Mouse (Mus musculus): ENCODE results near the gene Zglp1. TPM values are rescaled to one million over a fixed set of nuclear protein-coding genes. Genes with fewer than 3 reads are reported as not detected.
A peak's percentile ranks its signal among the peaks of the same experiment; 100 is the strongest.

Zglp1 gene
- polyA plus RNA-seq, 1 experiment from 2014 or later: 0.86 TPM

GRCm38 (mm10) chr9:21018600-21018999 is 48.3 kb downstream of the Zglp1 start:
- WGBS: 78% methylated on average over 2 of the region's 2 CpGs
- no peak for ATAC-seq (replicated peaks)
- Histone ChIP-seq H3K27me3 (replicated peaks) (peaks cover 55% of the 10 kb centered on the region), H3K4me1 (0 out of 2 replicates have a peak, but pooled peaks cover 2% of the 10 kb centered on the region), H3K9ac (no peak overlapping the region), H3K4me2 (no peak overlapping the region), H3K27ac (no peak overlapping the region), H3K36me3 (replicated peaks) (no peaks in the 10 kb centered on the region), H3K4me3 (no peak overlapping the region), H3K9me3 (no peaks in the 10 kb centered on the region)

DNA sequence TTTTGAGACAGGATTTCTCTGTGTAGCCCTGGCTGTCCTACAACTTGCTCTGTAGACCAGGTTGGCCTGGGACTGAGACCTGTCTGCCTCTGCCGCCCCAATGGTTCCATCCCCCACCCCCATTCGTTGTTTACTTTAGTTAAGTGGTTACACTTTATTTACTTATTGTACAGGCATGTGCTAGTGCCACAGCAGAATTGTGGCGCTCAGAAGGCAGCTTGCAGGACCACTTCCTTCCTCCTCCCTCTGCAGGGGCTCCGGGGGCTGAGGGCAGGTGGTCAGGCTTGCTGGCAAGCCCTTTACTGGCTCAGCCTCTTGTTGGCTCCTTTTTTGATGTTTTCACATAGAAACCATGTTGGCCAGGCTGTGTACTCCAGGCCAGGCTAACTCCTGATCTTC is 49.7 kb downstream of the Zglp1 start:
- H3K27me3 ChIP-seq (replicated peaks): peaks cover 55% of the 10 kb centered on the region

DNA sequence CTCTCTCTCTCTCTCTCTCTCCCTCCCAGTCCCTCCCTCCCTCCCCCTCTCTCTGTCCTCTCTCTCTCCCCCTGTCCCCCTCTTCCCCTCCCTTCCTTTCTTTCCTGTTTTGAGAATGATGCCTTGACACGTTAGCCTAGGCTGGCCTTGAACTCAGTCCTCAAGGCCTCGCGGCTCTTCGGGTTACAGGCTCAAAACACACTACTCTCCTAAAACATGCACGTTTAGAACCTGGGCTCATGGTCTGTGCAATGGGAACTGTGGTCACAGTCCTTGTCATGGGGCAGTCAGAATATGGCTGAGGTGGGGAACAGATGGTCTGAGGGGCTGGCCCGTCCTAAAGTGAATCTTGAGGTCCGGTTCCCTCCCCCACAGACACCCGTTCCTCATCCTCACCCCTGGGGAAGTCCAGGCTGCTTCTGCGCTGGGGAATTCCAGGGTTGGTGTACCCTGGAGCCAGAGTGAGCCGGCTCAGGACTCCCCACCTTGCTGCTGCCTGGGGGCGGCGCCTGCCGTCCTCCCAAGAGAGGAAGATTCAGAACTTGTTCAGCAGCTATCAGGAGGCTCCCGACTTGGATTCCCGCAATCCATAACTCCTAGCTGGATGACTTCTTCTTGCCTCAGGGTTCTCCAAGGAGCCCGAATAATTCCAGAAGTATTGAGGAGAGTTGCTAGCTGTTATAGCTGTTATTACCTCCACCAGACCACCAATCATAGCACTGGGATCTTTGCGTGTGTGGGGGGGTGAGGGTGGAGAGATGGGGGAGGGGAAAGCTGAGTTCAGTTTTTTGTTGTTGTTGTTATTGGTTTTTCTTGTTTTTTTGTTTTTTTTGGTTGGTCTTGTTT is 50.3 kb downstream of the Zglp1 start:
- no peak overlapping the region for H3K9ac ChIP-seq
- H3K36me3 ChIP-seq (replicated peaks): no peaks in the 10 kb centered on the region
- H3K9me3 ChIP-seq: no peaks in the 10 kb centered on the region
- WGBS: 6% methylated on average over 16 of the region's 17 CpGs
- H3K4me1 ChIP-seq: 0 out of 2 replicates have a peak, but pooled peaks cover 2% of the 10 kb centered on the region
- no peak overlapping the region for H3K4me2 ChIP-seq
- H3K27me3 ChIP-seq (replicated peaks): peaks cover 55% of the 10 kb centered on the region
- no peak for ATAC-seq (replicated peaks)
- H3K4me3 ChIP-seq: no peak overlapping the region
- H3K27ac ChIP-seq: no peak overlapping the region

More for the DNA sequence above, 49.7 kb downstream of the Zglp1 start:
- no peak for ATAC-seq (replicated peaks)
- Histone ChIP-seq H3K9me3 (no peaks in the 10 kb centered on the region), H3K36me3 (replicated peaks) (no peaks in the 10 kb centered on the region), H3K27ac (no peak overlapping the region), H3K4me3 (no peak overlapping the region), H3K9ac (no peak overlapping the region), H3K4me1 (0 out of 2 replicates have a peak, but pooled peaks cover 2% of the 10 kb centered on the region), H3K4me2 (no peak overlapping the region)
- WGBS: 31% methylated on average over 4 of the region's 4 CpGs

DNA sequence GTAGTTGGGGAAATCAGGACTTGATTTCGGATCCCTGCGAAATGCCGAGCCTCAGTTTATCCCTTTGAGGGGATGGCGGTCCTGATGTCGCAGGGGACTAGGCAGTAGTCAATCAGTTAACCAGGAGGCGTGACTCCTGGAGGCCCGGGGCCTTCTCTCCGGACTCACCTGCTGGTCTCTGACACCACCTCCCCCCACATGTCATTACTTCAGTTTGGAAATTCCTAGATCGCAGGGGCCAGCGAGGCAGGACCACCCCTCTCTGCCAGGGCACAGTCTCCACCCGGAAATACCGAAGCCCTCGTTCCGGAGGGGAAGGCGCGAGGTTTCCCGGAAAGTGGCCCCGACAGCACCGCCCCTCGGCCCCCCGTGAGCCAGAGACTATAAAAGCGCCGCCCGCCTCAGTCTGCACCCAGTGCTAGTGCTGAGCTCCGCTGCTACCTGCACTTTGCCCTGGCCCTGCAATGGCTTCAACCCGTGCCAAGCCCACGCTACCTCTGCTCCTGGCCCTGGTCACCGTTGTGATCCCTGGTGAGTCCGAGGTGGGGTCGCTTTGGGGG is 51.2 kb downstream of the Zglp1 start, which contains the start of gene Icam1:
TSS of gene Icam1 (plus strand) at position 415 of the 560 bp plus-strand sequence.
- H3K9me3 ChIP-seq: no peaks in the 10 kb centered on the region
- no peak within 1 kb of the TSS for H3K27ac ChIP-seq
- peaks cover 52% of the 10 kb centered on the region for H3K27me3 ChIP-seq (replicated peaks)
- no peak for ATAC-seq (replicated peaks)
- 1% methylated on average over 30 of the region's 30 CpGs for WGBS
- no peaks in the 10 kb centered on the region for H3K36me3 ChIP-seq (replicated peaks)
- 0 out of 2 replicates have a peak, but pooled peaks cover 2% of the 10 kb centered on the region for H3K4me1 ChIP-seq
- no peak within 1 kb of the TSS; the same call in 1 of the 2 replicates for H3K9ac ChIP-seq
- H3K4me2 ChIP-seq: peak within 1 kb of the TSS; percentile 26
- peak within 1 kb of the TSS; percentile 3; the same call in 1 of the 2 replicates for H3K4me3 ChIP-seq

- ATAC-seq (replicated peaks): no peak
- no peaks in the 10 kb centered on the region for H3K36me3 ChIP-seq (replicated peaks)
- no peak overlapping the region for H3K9ac ChIP-seq
- peak overlapping the region; percentile 3; the same call in 1 of the 2 replicates for H3K4me3 ChIP-seq
- peaks cover 52% of the 10 kb centered on the region for H3K27me3 ChIP-seq (replicated peaks)
- H3K4me2 ChIP-seq: peak overlapping the region; percentile 26
- no peaks in the 10 kb centered on the region for H3K9me3 ChIP-seq
- no peak overlapping the region for H3K27ac ChIP-seq
- H3K4me1 ChIP-seq: 0 out of 2 replicates have a peak, but pooled peaks cover 2% of the 10 kb centered on the region
- WGBS: 3% methylated on average over 28 of the region's 29 CpGs
Measured at GRCm38 (mm10) chr9:21014691-21015570, 52.0 kb downstream of the Zglp1 start.

MicroRNAs encoded within 50 kb of the gene (microRNA counts, 519-probe panel; counts per million panel counts)
- 2,996 counts per million, percentile 67 among the panel's probes with 10 or more counts for microRNA mmu-miR-1900

Small RNA genes lying within 50 kb of the gene (microRNA-seq; reads per million reads assigned to microRNA genes)
- gene Mir1900: not detected
- gene Mir7082: 1.7 reads per million

Other genes with a start within 250 kb of the Zglp1 start
- not detected in 2 replicates for gene Rdh8, start 248.6 kb downstream of the Zglp1 start, polyA plus RNA-seq (2015; fragmentation: Nextera tagmentation; extraction: Ambion mirVana)
- 6.8 and 7.3 TPM in 2 replicates for gene A230050P20Rik, start 198.5 kb downstream of the Zglp1 start, polyA plus RNA-seq (2015; fragmentation: Nextera tagmentation; extraction: Ambion mirVana)
- 15.3 and 16.8 TPM in 2 replicates for gene Angptl6, start 187.4 kb downstream of the Zglp1 start, polyA plus RNA-seq (2015; fragmentation: Nextera tagmentation; extraction: Ambion mirVana)
- 49.1 and 50.5 TPM in 2 replicates for gene Ppan, start 178.9 kb downstream of the Zglp1 start, polyA plus RNA-seq (2015; fragmentation: Nextera tagmentation; extraction: Ambion mirVana)
- 245 and 249 TPM in 2 replicates for gene Eif3g, start 168.5 kb downstream of the Zglp1 start, polyA plus RNA-seq (2015; fragmentation: Nextera tagmentation; extraction: Ambion mirVana)
- gene Dnmt1, start 107.2 kb downstream of the Zglp1 start, polyA plus RNA-seq (2015; fragmentation: Nextera tagmentation; extraction: Ambion mirVana): 73.4 and 78.1 TPM in 2 replicates
- gene S1pr2, start 90.3 kb downstream of the Zglp1 start, polyA plus RNA-seq (2015; fragmentation: Nextera tagmentation; extraction: Ambion mirVana): 11.3 and 11.7 TPM in 2 replicates
- gene Mrpl4, start 64.4 kb downstream of the Zglp1 start, polyA plus RNA-seq (2015; fragmentation: Nextera tagmentation; extraction: Ambion mirVana): 93.4 and 110 TPM in 2 replicates
- gene Icam1, start 51.1 kb downstream of the Zglp1 start, polyA plus RNA-seq (2015; fragmentation: Nextera tagmentation; extraction: Ambion mirVana): 3.3 and 3.9 TPM in 2 replicates
- 0.27 TPM in 2 replicates for gene Icam4, start 37.7 kb downstream of the Zglp1 start, polyA plus RNA-seq (2015; fragmentation: Nextera tagmentation; extraction: Ambion mirVana)
- gene Icam5, start 35.0 kb downstream of the Zglp1 start, polyA plus RNA-seq (2015; fragmentation: Nextera tagmentation; extraction: Ambion mirVana): 1.8 TPM in 2 replicates
- gene Gm49373, start 6.0 kb upstream of the Zglp1 start, polyA plus RNA-seq (2015; fragmentation: Nextera tagmentation; extraction: Ambion mirVana): 1.9 and 2.4 TPM in 2 replicates
- 70.1 and 70.5 TPM in 2 replicates for gene Fdx1l, start 6.5 kb upstream of the Zglp1 start, polyA plus RNA-seq (2015; fragmentation: Nextera tagmentation; extraction: Ambion mirVana)
- 2.2 and 2.3 TPM in 2 replicates for gene Gm38431, start 24.9 kb upstream of the Zglp1 start, polyA plus RNA-seq (2015; fragmentation: Nextera tagmentation; extraction: Ambion mirVana)
- 35.0 and 36.1 TPM in 2 replicates for gene Raver1, start 24.9 kb upstream of the Zglp1 start, polyA plus RNA-seq (2015; fragmentation: Nextera tagmentation; extraction: Ambion mirVana)
- 12.5 TPM in 2 replicates for gene Tyk2, start 64.2 kb upstream of the Zglp1 start, polyA plus RNA-seq (2015; fragmentation: Nextera tagmentation; extraction: Ambion mirVana)
- 215 and 226 TPM in 2 replicates for gene Cdc37, start 82.9 kb upstream of the Zglp1 start, polyA plus RNA-seq (2015; fragmentation: Nextera tagmentation; extraction: Ambion mirVana)
- 42.7 and 44.5 TPM in 2 replicates for gene Pde4a, start 98.6 kb upstream of the Zglp1 start, polyA plus RNA-seq (2015; fragmentation: Nextera tagmentation; extraction: Ambion mirVana)
- gene Keap1, start 172.3 kb upstream of the Zglp1 start, polyA plus RNA-seq (2015; fragmentation: Nextera tagmentation; extraction: Ambion mirVana): 75.4 and 78.7 TPM in 2 replicates
- gene S1pr5, start 181.3 kb upstream of the Zglp1 start, polyA plus RNA-seq (2015; fragmentation: Nextera tagmentation; extraction: Ambion mirVana): 2.8 and 4.2 TPM in 2 replicates
- 54.7 and 55.7 TPM in 2 replicates for gene Atg4d, start 198.2 kb upstream of the Zglp1 start, polyA plus RNA-seq (2015; fragmentation: Nextera tagmentation; extraction: Ambion mirVana)
- 17.1 and 20.8 TPM in 2 replicates for gene Kri1, start 220.9 kb upstream of the Zglp1 start, polyA plus RNA-seq (2015; fragmentation: Nextera tagmentation; extraction: Ambion mirVana)
- 87.3 and 92.1 TPM in 2 replicates for gene Cdkn2d, start 224.3 kb upstream of the Zglp1 start, polyA plus RNA-seq (2015; fragmentation: Nextera tagmentation; extraction: Ambion mirVana)
- gene Ap1m2, start 245.2 kb upstream of the Zglp1 start, polyA plus RNA-seq (2015; fragmentation: Nextera tagmentation; extraction: Ambion mirVana): 1.1 and 1.2 TPM in 2 replicates